In genomic region chr6:32544021-32544420, GRCm38 (mm10) we compare ENCODE assay signal across 19 mouse cellular contexts.
"Had no signal": no experiment of that assay in that cellular context is flagged by ENCODE, and none has a peak within 500 bp of the region (broad histone marks: within the 10 kb centered on the region; RNA-seq: fewer than 3 reads in every experiment).

No protein-coding gene starts in this region.

- H3K9me3 ChIP-seq: limb, embryonic 15.5 days; lung, embryonic 15.5 days; midbrain, embryonic 13.5 days; neural tube, embryonic 15.5 days had no signal

- H3K27ac ChIP-seq: kidney, postnatal 0 days; limb, embryonic 15.5 days; liver, embryonic 14.5 days; lung, embryonic 15.5 days; midbrain, embryonic 13.5 days; neural tube, embryonic 15.5 days; stomach, postnatal 0 days had no signal

- ATAC-seq: hindbrain, embryonic 16.5 days; inflammation-experienced regulatory T-cells, adult 6 months; intestine, postnatal 0 days; midbrain, embryonic 13.5 days had no signal

- DNase-seq: kidney, adult 8-10 months; kidney, postnatal 36 days; layer of hippocampus, adult 9-11 months; layer of hippocampus, postnatal 36 days; right cerebral cortex, adult 18-20 months; right cerebral cortex, postnatal 25 days; thymus, adult 2 months; thymus, postnatal 25 days had no signal

- H3K4me3 ChIP-seq: limb, embryonic 15.5 days; lung, embryonic 15.5 days; midbrain, embryonic 13.5 days; myocyte; neural tube, embryonic 15.5 days had no signal

- H3K36me3 ChIP-seq: limb, embryonic 15.5 days; lung, embryonic 15.5 days; midbrain, embryonic 13.5 days; neural tube, embryonic 15.5 days had no signal

- H3K4me1 ChIP-seq: limb, embryonic 15.5 days; midbrain, embryonic 13.5 days had no signal

- H3K27me3 ChIP-seq: limb, embryonic 15.5 days; lung, embryonic 15.5 days; midbrain, embryonic 13.5 days; neural tube, embryonic 15.5 days had no signal

- H3K4me2 ChIP-seq: limb, embryonic 15.5 days; lung, embryonic 15.5 days; midbrain, embryonic 13.5 days; neural tube, embryonic 15.5 days had no signal

- H3K9ac ChIP-seq: limb, embryonic 15.5 days; liver, embryonic 14.5 days; lung, embryonic 15.5 days; midbrain, embryonic 13.5 days; neural tube, embryonic 15.5 days had no signal
